Comparison of ENCODE assay signal across 9 mouse cellular contexts in genomic region chr13:108347016-108347415, GRCm38 (mm10). TPM values are rescaled to one million over a fixed set of nuclear protein-coding genes. Genes with fewer than 3 reads are reported as not detected.
DNase-seq lines count a peak whose midpoint lies in the region; ATAC-seq lines count a peak whose summit lies in the region.
"Had no signal": no experiment of that assay in that cellular context is flagged by ENCODE, and none has a peak within 500 bp of the region (broad histone marks: within the 10 kb centered on the region; RNA-seq: fewer than 3 reads in every experiment).

No protein-coding gene starts in this region.

- no peak overlapping the region for H3K4me3 ChIP-seq in forebrain, embryonic 13.5 days
- H3K4me3 ChIP-seq: stomach, embryonic 15.5 days had no signal

- H3K9ac ChIP-seq in forebrain, embryonic 13.5 days, result no peak overlapping the region
- H3K9ac ChIP-seq: stomach, embryonic 15.5 days had no signal

- H3K36me3 ChIP-seq in forebrain, embryonic 13.5 days (ENCODE audit: poor library complexity, severe bottlenecking), result no peaks in the 10 kb centered on the region
- H3K36me3 ChIP-seq: stomach, embryonic 15.5 days had no signal

- H3K27me3 ChIP-seq in forebrain, embryonic 13.5 days, result no peaks in the 10 kb centered on the region
- H3K27me3 ChIP-seq: stomach, embryonic 15.5 days had no signal

- H3K4me2 ChIP-seq in forebrain, embryonic 13.5 days, result no peak overlapping the region
- H3K4me2 ChIP-seq: stomach, embryonic 15.5 days had no signal

- H3K4me1 ChIP-seq in forebrain, embryonic 13.5 days, result 0 out of 2 replicates have a peak, but pooled peaks cover 7% of the 10 kb centered on the region
- H3K4me1 ChIP-seq: stomach, embryonic 15.5 days had no signal

- 65% methylated on average over 4 of the region's 4 CpGs for WGBS in forebrain, embryonic 13.5 days

- ATAC-seq in frontal cortex, adult (ENCODE audit: low TSS enrichment), result peak; percentile 96
- ATAC-seq in forebrain, embryonic 13.5 days, result peak; percentile 79
- ATAC-seq in megakaryocyte progenitor cell, adult 5-6 weeks (replicated peaks; ENCODE audit: poor library complexity), result peak; percentile 81

- H3K27ac ChIP-seq in forebrain, embryonic 13.5 days, result no peak overlapping the region
- H3K27ac ChIP-seq: stomach, embryonic 15.5 days had no signal

- no peaks in the 10 kb centered on the region for H3K9me3 ChIP-seq in forebrain, embryonic 13.5 days (replicated peaks)
- H3K9me3 ChIP-seq: stomach, embryonic 15.5 days had no signal

- DNase-seq in frontal cortex, postnatal 25 days (ENCODE audit: low spot score in 2 of 2), result no peak
- DNase-seq in urinary bladder, postnatal 25 days (ENCODE audit: low spot score), result peak; percentile 33
- no peak for DNase-seq in urinary bladder, postnatal 10 days (ENCODE audit: low spot score)
- peak; percentile 62 for DNase-seq in kidney, postnatal 10 days
- DNase-seq in testis, postnatal 10 days (ENCODE audit: low spot score), result peak; percentile 72

RNA-seq across cellular contexts. Expression of gene Depdc1b, which starts 30.9 kb away (rescaled TPM):
- 13.2 and 13.9 TPM in 2 replicates for polyA plus RNA-seq in forebrain, embryonic 13.5 days (2015; fragmentation: Nextera tagmentation; extraction: Ambion mirVana)
- total RNA-seq in megakaryocyte progenitor cell, adult 5-6 weeks (2015), result 26.4 and 31.0 TPM in 2 replicates
- total RNA-seq in megakaryocyte progenitor cell, adult 5-6 weeks (2017), result 22.0 and 28.8 TPM in 2 replicates

Comparison
In these comparisons a context has a peak if more than half of its experiments do, and no peak if none do; other contexts are left out.
1. DNase-seq: peak in urinary bladder, postnatal 25 days (single experiment), kidney, postnatal 10 days (single experiment) and testis, postnatal 10 days (single experiment); none in frontal cortex, postnatal 25 days (0 of 2) and urinary bladder, postnatal 10 days (single experiment).
2. Peak in every context shown above with its lines, with median percentiles within 50 percentile points of each other: ATAC-seq.